Mouse (Mus musculus) CH12.LX (cell line): ENCODE results near the gene Arrb2. TPM values are rescaled to one million over a fixed set of nuclear protein-coding genes. Genes with fewer than 3 reads are reported as not detected.

ENCODE experiments used
- DNase-seq: peaks from one replicate; pipeline ENCODE4 v3.0.0-alpha.2; 2013; ENCODE audit errors: extremely low read depth
- H3K27ac ChIP-seq: 2 replicates; pipeline ENCODE4 v1.5.1; 2012; ENCODE audit warnings: low read depth, mild to moderate bottlenecking, control low read depth, moderate library complexity; ENCODE audit not compliant: insufficient read depth
- H3K27me3 ChIP-seq: replicated peaks from 2 replicates; pipeline ENCODE3; 2012; ENCODE audit warnings: inconsistent platforms
- H3K36me3 ChIP-seq, 2 experiments: replicated peaks in 1 of 2; 2 replicates each; pipeline versions ENCODE3 to v1.6.1; 2012; ENCODE audit warnings: inconsistent platforms in 1 of 2, low read length in 1 of 2, mild to moderate bottlenecking in 1 of 2, mixed read lengths in 1 of 2, moderate library complexity in 1 of 2; ENCODE audit not compliant: control insufficient read depth in 1 of 2, insufficient read depth in 1 of 2
- H3K4me1 ChIP-seq, 2 experiments: 2 replicates each; pipeline ENCODE4 v1.6.1; 2012; ENCODE audit warnings: inconsistent platforms in 1 of 2, moderate library complexity in 1 of 2; ENCODE audit not compliant: insufficient read depth in 2 of 2, control insufficient read depth in 1 of 2
- H3K4me2 ChIP-seq: 2 replicates; pipeline ENCODE4 v1.6.1; 2012; ENCODE audit warnings: low read depth, mild to moderate bottlenecking, control low read depth; ENCODE audit not compliant: poor library complexity, insufficient read depth, severe bottlenecking
- H3K4me3 ChIP-seq, 3 experiments: fragments of 150-350 bp in 1 of 3; sonication (generic) in 1 of 3; replicated peaks in 1 of 3; 2 replicates each; pipeline versions ENCODE3 to v1.5.1; 2011 to 2012; ENCODE audit warnings: low read depth in 2 of 3, low read length in 2 of 3, mild to moderate bottlenecking in 2 of 3, moderate library complexity in 2 of 3, control low read depth in 1 of 3, improper control_type of control experiment in 1 of 3, inconsistent platforms in 1 of 3, mixed read lengths in 1 of 3; ENCODE audit not compliant: poor library complexity in 1 of 3
- H3K79me2 ChIP-seq: replicated peaks from 2 replicates; pipeline ENCODE4 v1.6.1; 2012; ENCODE audit warnings: mild to moderate bottlenecking, moderate library complexity; ENCODE audit not compliant: control insufficient read depth, poor library complexity, insufficient read depth, severe bottlenecking; ENCODE audit errors: extremely low read depth
- H3K9ac ChIP-seq: 2 replicates; pipeline ENCODE4 v1.6.1; 2012; ENCODE audit warnings: low read depth, mild to moderate bottlenecking, control low read depth, moderate library complexity; ENCODE audit not compliant: insufficient read depth
- H3K9me3 ChIP-seq: replicated peaks from 2 replicates; pipeline ENCODE3; 2012; ENCODE audit warnings: low read length, inconsistent platforms, mixed read lengths
- BHLHE40 ChIP-seq: IDR thresholded peaks from 2 replicates; pipeline ENCODE4 v1.6.1; 2011; ENCODE audit warnings: mild to moderate bottlenecking, low read depth, low read length, improper control_type of control experiment
- CHD1 ChIP-seq: IDR thresholded peaks from 2 replicates; pipeline ENCODE4 v1.6.1; 2012; ENCODE audit warnings: low read depth, low read length, improper control_type of control experiment, inconsistent platforms
- CHD2 ChIP-seq: IDR thresholded peaks from 2 replicates; pipeline ENCODE4 v1.6.1; 2011; ENCODE audit warnings: low read length, improper control_type of control experiment
- CTCF ChIP-seq, 2 experiments: IDR thresholded peaks in 1 of 2; conservative IDR thresholded peaks in 1 of 2; 2 replicates each; pipeline ENCODE4 v1.5.1; 2011 to 2012; ENCODE audit warnings: low read depth in 2 of 2, low read length in 2 of 2, improper control_type of control experiment in 1 of 2, inconsistent platforms in 1 of 2, mild to moderate bottlenecking in 1 of 2, moderate library complexity in 1 of 2
- E2F4 ChIP-seq: IDR thresholded peaks from 2 replicates; pipeline ENCODE4 v1.6.1; 2011; ENCODE audit warnings: low read depth, low read length, improper control_type of control experiment; ENCODE audit not compliant: insufficient replicate concordance
- ELF1 ChIP-seq: IDR thresholded peaks from 2 replicates; pipeline ENCODE4 v1.6.1; 2014; ENCODE audit warnings: low read depth, mild to moderate bottlenecking, inconsistent platforms, low read length, improper control_type of control experiment
- EP300 ChIP-seq: IDR thresholded peaks from 2 replicates; pipeline ENCODE4 v1.6.1; 2011; ENCODE audit warnings: low read length, improper control_type of control experiment
- ETS1 ChIP-seq: conservative IDR thresholded peaks from 2 replicates; pipeline ENCODE4 v1.6.1; 2012; ENCODE audit warnings: low read depth, mild to moderate bottlenecking, inconsistent platforms, low read length, improper control_type of control experiment, moderate library complexity
- GABPA ChIP-seq: IDR thresholded peaks from 2 replicates; pipeline ENCODE4 v1.6.1; 2012; ENCODE audit warnings: low read depth, low read length, improper control_type of control experiment, inconsistent platforms; ENCODE audit not compliant: insufficient replicate concordance
- HCFC1 ChIP-seq: IDR thresholded peaks from 2 replicates; pipeline ENCODE4 v1.6.1; 2012; ENCODE audit warnings: low read depth, mild to moderate bottlenecking, inconsistent platforms, low read length, improper control_type of control experiment
- IRF4 ChIP-seq: IDR thresholded peaks from 2 replicates; pipeline ENCODE4 v1.6.1; 2014; ENCODE audit warnings: low read depth, mild to moderate bottlenecking, inconsistent platforms, low read length, improper control_type of control experiment
- JUN ChIP-seq: IDR thresholded peaks from 2 replicates; pipeline ENCODE4 v1.6.1; 2011; ENCODE audit warnings: low read depth, mild to moderate bottlenecking, low read length, improper control_type of control experiment, moderate library complexity; ENCODE audit not compliant: insufficient read depth
- JUND ChIP-seq: conservative IDR thresholded peaks from 2 replicates; pipeline ENCODE4 v1.6.1; 2011; ENCODE audit warnings: low read depth, low read length, improper control_type of control experiment
- KAT2A ChIP-seq: IDR thresholded peaks from 2 replicates; pipeline ENCODE4 v1.6.1; 2012; ENCODE audit warnings: low read length, improper control_type of control experiment, inconsistent platforms; ENCODE audit not compliant: insufficient replicate concordance
- MAFK ChIP-seq: IDR thresholded peaks from 2 replicates; pipeline ENCODE4 v1.6.1; 2011; ENCODE audit warnings: low read length, improper control_type of control experiment; ENCODE audit not compliant: insufficient replicate concordance
- MAX ChIP-seq: IDR thresholded peaks from 2 replicates; pipeline ENCODE4 v1.6.1; 2011; ENCODE audit warnings: low read length, improper control_type of control experiment
- MAZ ChIP-seq: IDR thresholded peaks from 2 replicates; pipeline ENCODE4 v1.6.1; 2012; ENCODE audit warnings: low read depth, mild to moderate bottlenecking, inconsistent platforms, low read length, improper control_type of control experiment, moderate library complexity
- MEF2A ChIP-seq: IDR thresholded peaks from 2 replicates; pipeline ENCODE4 v1.6.1; 2014; ENCODE audit warnings: low read depth, mild to moderate bottlenecking, inconsistent platforms, low read length, improper control_type of control experiment, borderline replicate concordance
- MXI1 ChIP-seq: IDR thresholded peaks from 2 replicates; pipeline ENCODE4 v1.6.1; 2011; ENCODE audit warnings: mild to moderate bottlenecking, low read depth, low read length, improper control_type of control experiment
- MYC ChIP-seq: IDR thresholded peaks from 2 replicates; pipeline ENCODE4 v1.6.1; 2011; ENCODE audit warnings: low read depth, mild to moderate bottlenecking, improper control_type of control experiment, low read length
- NELFE ChIP-seq: IDR thresholded peaks from 2 replicates; pipeline ENCODE4 v1.6.1; 2011; ENCODE audit warnings: low read depth, low read length, improper control_type of control experiment
- NRF1 ChIP-seq: IDR thresholded peaks from 2 replicates; pipeline ENCODE4 v1.6.1; 2014; ENCODE audit warnings: low read depth, mild to moderate bottlenecking, inconsistent platforms, low read length, improper control_type of control experiment, moderate library complexity
- PAX5 ChIP-seq: IDR thresholded peaks from 2 replicates; pipeline ENCODE4 v1.6.1; 2012; ENCODE audit warnings: low read length, inconsistent platforms, mixed read lengths
- POLR2A ChIP-seq: IDR thresholded peaks from 2 replicates; pipeline ENCODE4 v1.6.1; 2011; ENCODE audit warnings: low read depth, mild to moderate bottlenecking, improper control_type of control experiment, low read length
- POLR2AphosphoS2 ChIP-seq: IDR thresholded peaks from 2 replicates; pipeline ENCODE4 v1.6.1; 2011; ENCODE audit warnings: low read depth, low read length, improper control_type of control experiment
- RAD21 ChIP-seq: IDR thresholded peaks from 2 replicates; pipeline ENCODE4 v1.6.1; 2011; ENCODE audit warnings: low read depth, mild to moderate bottlenecking, low read length, improper control_type of control experiment, moderate library complexity
- RCOR1 ChIP-seq: conservative IDR thresholded peaks from 2 replicates; pipeline ENCODE4 v1.6.1; 2012; ENCODE audit warnings: low read depth, mild to moderate bottlenecking, inconsistent platforms, low read length, improper control_type of control experiment
- SIN3A ChIP-seq: IDR thresholded peaks from 2 replicates; pipeline ENCODE4 v1.6.1; 2012; ENCODE audit warnings: low read length, improper control_type of control experiment, inconsistent platforms
- SMC3 ChIP-seq: IDR thresholded peaks from 2 replicates; pipeline ENCODE4 v1.6.1; 2011; ENCODE audit warnings: low read depth, low read length, improper control_type of control experiment
- TBP ChIP-seq: conservative IDR thresholded peaks from 2 replicates; pipeline ENCODE4 v1.6.1; 2011; ENCODE audit warnings: low read depth, low read length, improper control_type of control experiment
- TCF12 ChIP-seq: IDR thresholded peaks from 2 replicates; pipeline ENCODE4 v1.6.1; 2014; ENCODE audit warnings: low read depth, mild to moderate bottlenecking, inconsistent platforms, low read length, improper control_type of control experiment
- UBTF ChIP-seq: IDR thresholded peaks from 2 replicates; pipeline ENCODE4 v1.6.1; 2012; ENCODE audit warnings: low read depth, mild to moderate bottlenecking, inconsistent platforms, low read length, improper control_type of control experiment, moderate library complexity
- USF1 ChIP-seq: IDR thresholded peaks from 2 replicates; pipeline ENCODE4 v1.6.1; 2014; ENCODE audit warnings: low read depth, mild to moderate bottlenecking, inconsistent platforms, low read length, improper control_type of control experiment
- USF2 ChIP-seq: conservative IDR thresholded peaks from 2 replicates; pipeline ENCODE4 v1.6.1; 2011; ENCODE audit warnings: low read depth, low read length, improper control_type of control experiment
- ZC3H11A ChIP-seq: IDR thresholded peaks from 2 replicates; pipeline ENCODE4 v1.6.1; 2012; ENCODE audit warnings: low read depth, mild to moderate bottlenecking, inconsistent platforms, low read length, improper control_type of control experiment
- ZKSCAN1 ChIP-seq: IDR thresholded peaks from 2 replicates; pipeline ENCODE4 v1.6.1; 2012; ENCODE audit warnings: low read depth, inconsistent platforms, low read length, improper control_type of control experiment, borderline replicate concordance
- ZMIZ1 ChIP-seq: IDR thresholded peaks from 2 replicates; pipeline ENCODE4 v1.6.1; 2012; ENCODE audit warnings: low read depth, mild to moderate bottlenecking, inconsistent platforms, low read length, improper control_type of control experiment
- ZNF384 ChIP-seq: IDR thresholded peaks from 2 replicates; pipeline ENCODE4 v1.6.1; 2012; ENCODE audit warnings: low read depth, low read length, improper control_type of control experiment, inconsistent platforms
- dilution Hi-C: fragments of 300-500 bp; cut with MboI; formaldehyde crosslinking; loops from 2 replicates; pipeline ENCODE4 v1.14.3; 2020; ENCODE audit warnings: low sequenced_read_pairs; ENCODE audit not compliant: extremely low pct_unique_long_range_greater_than_20kb, extremely low pct_ligation_motif_present
- in situ Hi-C: fragments of 300-500 bp; cut with MboI; formaldehyde crosslinking; loops from 3 replicates; pipeline ENCODE4 v1.14.3; 2019; ENCODE audit warnings: low sequenced_read_pairs, low pct_ligation_motif_present, low pct_unique_long_range_greater_than_20kb, mixed read lengths
- polyA plus RNA-seq: library from polyadenylated mRNA; unstranded; fragments of >175 nt; gene quantifications from 2 replicates; pipeline ENCODE4 v1.2.1, GENCODE M21; 2012; ENCODE audit warnings: low read depth; ENCODE audit not compliant: insufficient read length
- total RNA-seq, 2 experiments: library from RNA; depleted of rRNA; stranded (reverse); fragments of 300-350 nt in 1 of 2; fragments of >200 nt in 1 of 2; gene quantifications; 2 replicates each; pipeline ENCODE4 v1.2.3; 2012 to 2014

Arrb2 gene
- total and polyA plus RNA-seq, 3 experiments, result 46.0 to 89.7 (median 60.2) TPM

DNA sequence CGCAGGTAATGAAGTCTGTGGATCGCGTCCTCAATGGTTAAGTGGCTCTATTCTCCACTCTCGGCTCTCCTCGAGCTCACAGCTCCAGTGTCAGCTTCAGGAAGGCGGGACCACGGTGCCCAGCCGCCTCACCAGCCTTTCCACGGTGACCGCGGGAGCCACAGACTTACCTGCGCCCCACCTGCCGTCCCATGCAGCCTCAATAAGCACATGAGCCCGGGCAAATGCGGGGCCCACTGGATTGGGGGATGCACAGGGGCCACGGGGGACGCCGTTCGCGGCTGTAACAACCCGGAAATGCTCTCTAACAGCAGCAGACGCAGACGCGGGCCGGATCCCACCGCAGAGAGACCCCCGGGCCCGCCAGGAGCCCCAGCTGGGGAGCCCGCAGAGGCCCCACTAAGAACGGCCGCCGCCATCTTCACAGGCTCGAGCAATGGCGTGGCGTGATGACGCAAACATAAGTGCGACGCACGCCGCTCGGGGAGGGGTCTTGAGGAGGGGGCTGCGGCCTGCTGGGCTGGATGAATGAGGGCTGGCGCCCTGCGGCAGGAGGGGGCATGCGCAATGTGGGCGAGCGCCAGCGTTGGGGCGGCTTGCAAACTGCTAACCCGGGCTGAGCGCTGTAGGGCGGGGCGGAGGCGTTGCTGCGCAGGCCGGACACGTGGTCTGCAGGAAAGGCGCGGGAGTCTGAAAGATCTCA is 22.7 kb upstream of the Arrb2 start, which contains the start of gene Pelp1:
Gene Pelp1, minus strand, starts transcription at position 438 of the 703 bp plus-strand sequence.
- H3K27ac ChIP-seq, result no peak within 1 kb of the TSS
- H3K27me3 ChIP-seq, result no peaks in the 10 kb centered on the region
- peak within 1 kb of the TSS; percentile 91 to 96 (median 95) for H3K4me3 ChIP-seq
- peaks cover 49% of the 10 kb centered on the region for H3K79me2 ChIP-seq
- peak; percentile 98 for DNase-seq
- peak within 1 kb of the TSS; percentile 92 for H3K9ac ChIP-seq
- no peaks in the 10 kb centered on the region for H3K9me3 ChIP-seq
- H3K36me3 ChIP-seq, result peaks cover 13 to 39% of the 10 kb centered on the region in 2 experiments
- dilution Hi-C loops (no loop called here), in situ Hi-C loops (loop anchor here (5.0 to 10.0 kb wide), 3 partner anchors 98 to 345 kb away; partner anchors contain the start of genes 4930544D05Rik, Chrne and Tm4sf5)
- peaks cover 12 to 49% of the 10 kb centered on the region in 2 experiments for H3K4me1 ChIP-seq
- peak; percentile 8; the same call in 1 of the 2 replicates for TF ChIP-seq ZKSCAN1
- TF ChIP-seq CHD2, result 0 out of 2 replicates have a peak, but pooled peaks have one; percentile 3
- TF ChIP-seq UBTF, result no peak
- TF ChIP-seq KAT2A, result peak; percentile 81; the same call in 1 of the 2 replicates
- TF ChIP-seq ETS1, result no peak
- peak; percentile 89 for TF ChIP-seq USF1
- TF ChIP-seq NRF1, result peak; percentile 91
- TF ChIP-seq USF2, result peak; percentile 86
- no peak for TF ChIP-seq JUN
- TF ChIP-seq POLR2A, result peak; percentile 97
- TF ChIP-seq GABPA, result peak; percentile 35; the same call in 1 of the 2 replicates
- peak; percentile 78; the same call in 1 of the 2 replicates for TF ChIP-seq IRF4
- no peak for TF ChIP-seq CTCF (conservative IDR thresholded peaks at IDR 0.05 in 1 of 2, IDR thresholded peaks at IDR 0.05 in 1 of 2; ENCODE audit: low read depth in 2 of 2, low read length in 2 of 2)
- no peak for TF ChIP-seq ZC3H11A
- TF ChIP-seq RCOR1, result peak; percentile 71; the same call in 1 of the 2 replicates
- 0 out of 2 replicates have a peak, but pooled peaks have one; percentile 59 for TF ChIP-seq TBP
- TF ChIP-seq RAD21, result no peak
- TF ChIP-seq SMC3, result no peak
- TF ChIP-seq E2F4, result no peak; the same call in 1 of the 2 replicates
- TF ChIP-seq MXI1, result peak; percentile 100
- no peak for TF ChIP-seq PAX5
- TF ChIP-seq ELF1, result peak; percentile 66
- TF ChIP-seq ZMIZ1, result peak; percentile 91
- TF ChIP-seq TCF12, result peak; percentile 91
- TF ChIP-seq BHLHE40, result no peak; the same call in none of the 2 replicates
- no peak for TF ChIP-seq JUND
- TF ChIP-seq MAZ, result peak; percentile 100
- peak; percentile 95 for TF ChIP-seq NELFE
- no peak for TF ChIP-seq ZNF384
- TF ChIP-seq MYC, result no peak; the same call in 1 of the 2 replicates
- peak; percentile 84; the same call in 1 of the 2 replicates for TF ChIP-seq POLR2AphosphoS2
- TF ChIP-seq EP300, result no peak
- TF ChIP-seq SIN3A, result peak; percentile 94
- TF ChIP-seq MAFK, result no peak
- TF ChIP-seq HCFC1, result peak; percentile 95
- no peak for TF ChIP-seq CHD1
- peak; percentile 100 for TF ChIP-seq MAX
- peak; percentile 71; the same call in 1 of the 2 replicates for TF ChIP-seq MEF2A
- peak within 1 kb of the TSS; percentile 93 for H3K4me2 ChIP-seq
